Mouse (Mus musculus): Measurements from ENCODE around the gene Wdr20. TPM values are rescaled to one million over a fixed set of nuclear protein-coding genes. Genes with fewer than 3 reads are reported as not detected.

The Wdr20 gene
- polyA plus RNA-seq, 1 experiment from 2014 or later = 30.9 TPM

DNA sequence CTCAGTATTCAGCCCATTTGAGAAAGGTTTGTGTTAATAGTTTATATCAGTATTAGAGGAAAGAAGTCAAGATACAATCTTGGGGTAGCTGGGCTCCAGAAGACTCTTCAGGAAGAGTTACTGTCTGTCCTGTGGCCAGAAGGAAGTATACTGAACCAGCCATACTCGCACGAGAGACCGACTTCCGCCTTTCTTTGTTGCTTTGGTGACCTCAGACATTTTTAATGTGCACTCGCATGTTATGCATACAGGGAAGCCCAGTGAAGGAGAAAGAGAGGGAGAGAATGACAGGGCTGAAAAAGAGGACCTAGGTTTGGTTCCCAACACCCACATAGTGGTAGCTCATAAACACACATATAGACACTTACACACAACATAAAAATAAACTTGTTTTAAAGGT, 26.8 kb downstream of the Wdr20 start:
- no peak for ATAC-seq
- WGBS = 89% methylated on average over 5 of the region's 5 CpGs
- no peaks in the 10 kb centered on the region for H3K36me3 ChIP-seq (ENCODE audit: control insufficient read depth, insufficient read depth)
- H3K27ac ChIP-seq (ENCODE audit: low read length) = no peak overlapping the region
- peaks cover 37% of the 10 kb centered on the region for H3K4me1 ChIP-seq (replicated peaks; ENCODE audit: control insufficient read depth, insufficient read depth, low read length)
- H3K4me2 ChIP-seq (ENCODE audit: low read length) = no peak overlapping the region
- H3K9ac ChIP-seq (replicated peaks; ENCODE audit: low read depth, low read length) = no peak overlapping the region
- no peaks in the 10 kb centered on the region for H3K9me3 ChIP-seq (ENCODE audit: control insufficient read depth, low read length)
- H3K27me3 ChIP-seq (replicated peaks; ENCODE audit: control insufficient read depth, insufficient read depth, low read length) = no peaks in the 10 kb centered on the region
- no peak overlapping the region for H3K4me3 ChIP-seq (replicated peaks; ENCODE audit: low read length)

DNA sequence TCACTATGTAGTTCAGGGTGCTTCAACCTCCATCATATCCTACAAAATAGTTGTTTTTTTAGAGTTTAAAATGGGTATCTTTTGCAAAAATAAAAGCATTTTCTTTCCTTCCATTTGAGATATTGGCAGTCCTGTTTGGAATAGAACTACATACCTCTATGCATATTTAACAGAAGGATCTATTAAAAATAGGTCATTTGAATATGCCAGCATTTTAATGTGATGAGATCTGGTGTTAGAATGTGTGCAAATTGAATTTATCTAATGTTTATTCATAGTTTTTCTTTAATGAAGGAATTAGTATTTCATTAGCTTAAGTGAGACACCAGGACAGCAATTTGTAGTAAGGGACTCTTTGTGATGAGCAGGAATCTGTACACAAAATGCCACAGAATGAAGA, 30.8 kb downstream of the Wdr20 start:
- Histone ChIP-seq H3K27ac (ENCODE audit: low read length) (peak overlapping the region; percentile 71), H3K4me1 (replicated peaks; ENCODE audit: control insufficient read depth, insufficient read depth, low read length) (peaks cover 21% of the 10 kb centered on the region), H3K4me3 (replicated peaks; ENCODE audit: low read length) (no peak overlapping the region), H3K36me3 (ENCODE audit: control insufficient read depth, insufficient read depth) (no peaks in the 10 kb centered on the region), H3K9me3 (ENCODE audit: control insufficient read depth, low read length) (no peaks in the 10 kb centered on the region), H3K9ac (replicated peaks; ENCODE audit: low read depth, low read length) (no peak overlapping the region), H3K27me3 (replicated peaks; ENCODE audit: control insufficient read depth, insufficient read depth, low read length) (no peaks in the 10 kb centered on the region), H3K4me2 (ENCODE audit: low read length) (no peak overlapping the region)
- peak; percentile 50; the same call in 1 of the 2 replicates for ATAC-seq

DNA sequence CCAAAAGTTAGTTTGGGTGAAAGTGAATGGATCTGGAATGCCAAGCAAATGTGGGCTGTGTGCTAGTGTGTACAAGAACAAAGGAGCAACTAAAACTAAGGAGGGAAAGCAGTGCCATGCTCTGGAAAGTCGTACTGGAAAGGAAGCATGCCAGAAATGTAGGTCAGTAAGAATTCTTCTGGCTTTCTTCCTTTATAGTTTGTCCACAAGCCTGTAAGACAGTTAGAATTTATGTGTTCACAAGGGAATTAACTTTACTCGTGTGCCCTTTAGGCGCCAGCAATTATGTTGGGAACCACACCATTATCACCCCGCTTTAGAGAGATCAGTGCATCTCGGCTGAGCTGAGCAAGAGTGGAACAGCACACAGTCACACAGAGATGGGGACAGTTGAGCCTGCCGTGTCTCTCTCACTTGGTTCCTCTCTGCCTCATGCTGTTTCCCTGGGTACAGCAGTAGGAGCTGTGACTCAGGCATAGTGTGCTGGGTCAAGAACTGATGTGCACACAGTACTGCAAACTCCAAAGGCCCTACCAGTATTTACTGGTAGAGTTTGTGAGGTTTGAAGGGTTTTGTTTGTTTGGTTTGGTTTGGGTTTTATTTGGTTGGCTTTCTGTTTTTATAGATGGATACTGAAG, 32.0 kb downstream of the Wdr20 start:
- no peak for ATAC-seq
- 57% methylated on average over 6 of the region's 6 CpGs for WGBS
- Histone ChIP-seq H3K9me3 (ENCODE audit: control insufficient read depth, low read length) (no peaks in the 10 kb centered on the region), H3K27me3 (replicated peaks; ENCODE audit: control insufficient read depth, insufficient read depth, low read length) (no peaks in the 10 kb centered on the region), H3K9ac (replicated peaks; ENCODE audit: low read depth, low read length) (no peak overlapping the region), H3K4me1 (replicated peaks; ENCODE audit: control insufficient read depth, insufficient read depth, low read length) (peaks cover 21% of the 10 kb centered on the region), H3K4me3 (replicated peaks; ENCODE audit: low read length) (no peak overlapping the region), H3K36me3 (ENCODE audit: control insufficient read depth, insufficient read depth) (no peaks in the 10 kb centered on the region), H3K4me2 (ENCODE audit: low read length) (no peak overlapping the region), H3K27ac (ENCODE audit: low read length) (peak overlapping the region; percentile 71)

DNA sequence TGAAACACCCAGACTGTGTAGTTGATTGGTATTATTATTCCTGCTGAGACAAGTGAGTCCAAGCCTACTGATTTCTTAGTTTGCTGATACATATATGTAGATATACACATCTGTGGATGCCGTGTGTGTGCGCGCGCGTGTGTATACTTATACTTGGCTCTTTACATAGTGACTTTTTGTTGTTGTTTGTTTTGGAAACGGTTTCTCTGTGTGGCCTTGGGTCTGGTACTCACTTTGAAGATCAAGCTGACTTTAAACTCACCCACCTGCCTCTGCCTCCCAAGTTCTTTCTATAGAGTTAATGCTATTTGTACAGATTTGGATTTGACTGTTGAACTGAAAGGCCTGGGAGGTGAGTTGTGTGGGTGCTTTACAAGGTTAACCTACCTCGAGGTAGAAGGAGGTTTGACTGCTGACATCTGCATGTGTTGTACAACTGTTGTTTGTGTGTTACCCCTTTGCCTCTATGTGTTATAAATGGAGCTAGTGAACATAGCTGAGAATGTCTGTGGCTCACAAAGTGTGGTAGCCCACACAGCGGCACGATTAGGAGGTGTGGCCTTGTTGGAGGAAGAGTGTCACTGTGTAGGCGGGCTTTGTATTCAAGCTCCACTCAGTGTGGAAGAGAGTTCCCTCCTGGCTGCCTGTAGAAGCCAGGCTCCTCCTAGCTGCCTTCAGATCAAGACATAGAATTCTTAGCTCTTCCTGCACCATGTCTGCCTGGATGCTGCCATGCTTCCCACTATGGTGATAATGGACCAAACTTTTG, 32.9 kb downstream of the Wdr20 start:
- H3K27me3 ChIP-seq (replicated peaks; ENCODE audit: control insufficient read depth, insufficient read depth, low read length) = no peaks in the 10 kb centered on the region
- 93% methylated on average over 10 of the region's 10 CpGs for WGBS
- no peak overlapping the region for H3K27ac ChIP-seq (ENCODE audit: low read length)

DNA sequence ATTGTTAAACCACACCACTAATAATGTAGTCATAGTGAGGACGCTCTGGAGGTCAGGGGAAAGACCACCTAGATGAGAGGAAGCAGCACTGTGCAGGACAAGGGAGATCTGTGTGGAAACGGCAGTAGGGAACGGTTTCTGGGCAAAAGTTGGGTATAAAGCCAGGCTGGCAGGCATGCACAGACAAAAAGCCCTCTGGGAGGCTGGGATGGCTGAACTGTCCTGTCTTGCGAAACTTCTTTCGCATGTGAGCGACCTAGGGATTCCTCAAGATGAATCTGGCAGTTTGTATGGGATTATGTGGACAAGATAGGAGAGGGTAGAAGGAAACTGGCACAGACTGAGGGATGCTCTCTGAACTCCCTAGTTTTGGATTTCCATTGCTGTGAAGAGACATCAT, 34.2 kb downstream of the Wdr20 start:
- Histone ChIP-seq H3K27ac (ENCODE audit: low read length) (no peak overlapping the region), H3K36me3 (ENCODE audit: control insufficient read depth, insufficient read depth) (no peaks in the 10 kb centered on the region), H3K27me3 (replicated peaks; ENCODE audit: control insufficient read depth, insufficient read depth, low read length) (no peaks in the 10 kb centered on the region), H3K9me3 (ENCODE audit: control insufficient read depth, low read length) (no peaks in the 10 kb centered on the region), H3K9ac (replicated peaks; ENCODE audit: low read depth, low read length) (no peak overlapping the region), H3K4me2 (ENCODE audit: low read length) (no peak overlapping the region), H3K4me3 (replicated peaks; ENCODE audit: low read length) (no peak overlapping the region), H3K4me1 (replicated peaks; ENCODE audit: control insufficient read depth, insufficient read depth, low read length) (peaks cover 18% of the 10 kb centered on the region)
- no peak for ATAC-seq
- WGBS = 97% methylated on average over 6 of the region's 6 CpGs

More for the DNA sequence above, 32.9 kb downstream of the Wdr20 start:
- Histone ChIP-seq H3K9ac (replicated peaks; ENCODE audit: low read depth, low read length) (no peak overlapping the region), H3K4me3 (replicated peaks; ENCODE audit: low read length) (no peak overlapping the region), H3K9me3 (ENCODE audit: control insufficient read depth, low read length) (no peaks in the 10 kb centered on the region), H3K36me3 (ENCODE audit: control insufficient read depth, insufficient read depth) (no peaks in the 10 kb centered on the region), H3K4me2 (ENCODE audit: low read length) (no peak overlapping the region), H3K4me1 (replicated peaks; ENCODE audit: control insufficient read depth, insufficient read depth, low read length) (peaks cover 18% of the 10 kb centered on the region)
- no peak for ATAC-seq

DNA sequence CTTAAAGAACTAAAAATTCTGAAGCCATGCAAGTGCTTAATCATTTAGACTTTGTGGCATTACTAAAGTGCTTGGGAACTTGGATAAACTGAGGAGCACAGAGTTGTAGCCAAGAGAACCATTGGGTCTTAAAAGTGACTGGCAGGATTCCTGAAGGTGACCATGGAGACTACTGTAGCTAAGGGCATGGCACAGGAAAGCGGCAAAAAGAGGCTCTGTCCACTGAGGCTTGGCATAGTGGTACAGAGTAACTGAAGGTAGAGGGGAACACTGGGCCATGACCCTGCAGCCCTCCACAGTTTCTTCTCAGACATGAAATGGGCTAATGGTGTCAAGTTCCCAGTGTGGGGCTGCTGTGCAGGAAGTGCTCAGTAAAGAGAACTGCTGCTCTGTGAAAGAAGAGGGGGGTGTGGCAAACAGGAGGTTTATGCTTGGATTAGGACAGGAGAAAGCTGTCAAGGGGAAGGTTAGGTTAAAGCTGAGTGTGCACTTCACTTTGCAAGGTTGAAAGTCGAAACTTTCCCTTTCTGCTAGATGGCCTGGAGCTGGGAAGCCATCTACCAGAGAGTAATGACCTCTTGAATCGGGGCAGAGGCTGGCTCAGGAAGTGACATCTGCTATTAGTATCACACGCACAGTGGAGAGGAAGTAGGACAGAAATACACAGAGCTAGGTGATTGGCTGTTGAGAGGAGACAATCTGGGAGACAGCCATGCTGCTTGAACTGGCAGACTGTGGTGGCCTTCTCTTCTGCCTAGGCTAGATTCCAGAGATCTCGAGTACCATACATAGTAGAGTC, 38.1 kb downstream of the Wdr20 start:
- no peak for ATAC-seq
- 0 out of 2 replicates have a peak, but pooled peaks cover 2% of the 10 kb centered on the region for H3K4me1 ChIP-seq (replicated peaks; ENCODE audit: control insufficient read depth, insufficient read depth, low read length)
- H3K4me3 ChIP-seq (replicated peaks; ENCODE audit: low read length) = no peak overlapping the region
- no peaks in the 10 kb centered on the region for H3K36me3 ChIP-seq (ENCODE audit: control insufficient read depth, insufficient read depth)
- H3K9ac ChIP-seq (replicated peaks; ENCODE audit: low read depth, low read length) = no peak overlapping the region
- no peaks in the 10 kb centered on the region for H3K9me3 ChIP-seq (ENCODE audit: control insufficient read depth, low read length)
- WGBS = 78% methylated on average over 5 of the region's 5 CpGs
- no peak overlapping the region for H3K4me2 ChIP-seq (ENCODE audit: low read length)
- no peak overlapping the region for H3K27ac ChIP-seq (ENCODE audit: low read length)
- no peaks in the 10 kb centered on the region for H3K27me3 ChIP-seq (replicated peaks; ENCODE audit: control insufficient read depth, insufficient read depth, low read length)

DNA sequence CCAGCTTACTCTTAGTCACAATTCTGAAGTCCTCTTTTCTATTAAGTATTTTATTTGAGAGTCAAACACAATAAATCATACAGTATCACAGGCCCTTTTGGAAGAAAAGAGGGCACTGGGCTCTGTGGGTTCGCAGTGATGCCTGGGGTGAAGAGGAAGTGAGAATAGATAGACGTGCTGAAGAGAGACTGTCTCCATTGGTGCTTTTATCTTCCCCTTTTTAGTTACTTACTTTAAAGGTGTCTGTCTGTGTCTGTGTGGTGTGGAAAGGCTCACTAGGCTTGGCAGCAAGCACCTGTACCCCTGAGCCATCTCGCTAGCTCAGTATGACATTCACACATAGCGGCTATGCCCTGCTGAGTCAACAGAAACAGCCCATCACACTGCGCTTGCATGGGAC, 40.1 kb downstream of the Wdr20 start:
- no peak overlapping the region for H3K4me2 ChIP-seq (ENCODE audit: low read length)
- no peak overlapping the region for H3K9ac ChIP-seq (replicated peaks; ENCODE audit: low read depth, low read length)
- 77% methylated on average over 5 of the region's 5 CpGs for WGBS
- H3K27me3 ChIP-seq (replicated peaks; ENCODE audit: control insufficient read depth, insufficient read depth, low read length) = no peaks in the 10 kb centered on the region
- H3K9me3 ChIP-seq (ENCODE audit: control insufficient read depth, low read length) = no peaks in the 10 kb centered on the region
- H3K27ac ChIP-seq (ENCODE audit: low read length) = no peak overlapping the region
- ATAC-seq = no peak
- H3K4me3 ChIP-seq (replicated peaks; ENCODE audit: low read length) = no peak overlapping the region
- 0 out of 2 replicates have a peak, but pooled peaks cover 2% of the 10 kb centered on the region for H3K4me1 ChIP-seq (replicated peaks; ENCODE audit: control insufficient read depth, insufficient read depth, low read length)
- no peaks in the 10 kb centered on the region for H3K36me3 ChIP-seq (ENCODE audit: control insufficient read depth, insufficient read depth)

DNA sequence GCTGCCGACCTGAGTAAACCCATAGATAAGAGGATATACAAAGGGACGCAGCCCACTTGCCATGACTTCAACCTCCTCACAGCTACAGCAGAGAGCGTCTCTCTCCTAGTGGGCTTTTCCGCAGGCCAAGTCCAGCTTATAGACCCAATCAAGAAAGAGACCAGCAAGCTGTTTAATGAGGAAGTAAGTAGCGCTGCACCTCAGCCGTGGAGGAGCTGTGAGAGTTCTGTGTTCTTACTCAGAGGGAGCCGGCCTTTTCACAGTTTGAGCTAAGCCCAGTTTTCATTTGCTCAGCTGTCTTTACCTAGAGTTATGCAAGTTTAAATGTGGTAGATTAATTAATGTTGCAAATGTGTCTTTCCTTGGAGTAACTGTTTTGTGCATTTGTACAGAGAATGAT, 41.6 kb downstream of the Wdr20 start:
- Histone ChIP-seq H3K36me3 (ENCODE audit: control insufficient read depth, insufficient read depth) (no peaks in the 10 kb centered on the region), H3K27ac (ENCODE audit: low read length) (no peak overlapping the region), H3K9ac (replicated peaks; ENCODE audit: low read depth, low read length) (no peak overlapping the region), H3K9me3 (ENCODE audit: control insufficient read depth, low read length) (no peaks in the 10 kb centered on the region), H3K4me2 (ENCODE audit: low read length) (no peak overlapping the region), H3K4me3 (replicated peaks; ENCODE audit: low read length) (no peak overlapping the region), H3K27me3 (replicated peaks; ENCODE audit: control insufficient read depth, insufficient read depth, low read length) (no peaks in the 10 kb centered on the region), H3K4me1 (replicated peaks; ENCODE audit: control insufficient read depth, insufficient read depth, low read length) (0 out of 2 replicates have a peak, but pooled peaks cover 2% of the 10 kb centered on the region)
- 90% methylated on average over 7 of the region's 7 CpGs for WGBS
- no peak for ATAC-seq

DNA sequence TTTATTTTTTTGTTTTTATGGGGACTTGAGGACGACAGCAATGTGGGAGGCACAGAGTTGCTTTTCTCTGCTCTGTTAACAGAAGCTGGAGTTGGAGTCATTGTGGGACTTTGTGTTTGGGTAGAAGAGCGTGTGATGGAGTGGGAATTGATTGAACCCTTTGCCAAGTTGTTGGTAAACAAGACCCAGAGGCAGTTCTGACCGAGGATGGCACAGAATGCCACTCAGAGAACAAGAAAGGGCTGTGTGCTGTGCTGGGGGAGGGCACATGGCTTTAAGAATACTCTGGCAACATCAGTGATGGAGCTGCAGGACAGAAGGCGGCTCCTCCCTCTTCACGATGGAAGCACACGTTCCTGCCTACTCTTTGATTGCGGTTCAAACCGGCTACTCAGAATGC, 43.4 kb downstream of the Wdr20 start:
- Histone ChIP-seq H3K9ac (replicated peaks; ENCODE audit: low read depth, low read length) (no peak overlapping the region), H3K4me2 (ENCODE audit: low read length) (no peak overlapping the region), H3K27me3 (replicated peaks; ENCODE audit: control insufficient read depth, insufficient read depth, low read length) (no peaks in the 10 kb centered on the region), H3K27ac (ENCODE audit: low read length) (no peak overlapping the region), H3K36me3 (ENCODE audit: control insufficient read depth, insufficient read depth) (0 out of 2 replicates have a peak, but pooled peaks cover 2% of the 10 kb centered on the region), H3K4me3 (replicated peaks; ENCODE audit: low read length) (no peak overlapping the region), H3K9me3 (ENCODE audit: control insufficient read depth, low read length) (no peaks in the 10 kb centered on the region), H3K4me1 (replicated peaks; ENCODE audit: control insufficient read depth, insufficient read depth, low read length) (no peaks in the 10 kb centered on the region)
- WGBS = 68% methylated on average over 8 of the region's 8 CpGs
- peak; percentile 40; the same call in 1 of the 2 replicates for ATAC-seq

Data from forebrain, embryonic 16.5 days (tissue).